Mouse (Mus musculus) bone marrow, adult 2 months (tissue): ENCODE results near the gene Dzip1. TPM values are rescaled to one million over a fixed set of nuclear protein-coding genes. Genes with fewer than 3 reads are reported as not detected.

Experiments used
- H3K27ac ChIP-seq: fragments of 200-500 bp; 2 replicates; pipeline ENCODE4 v1.5.1; 2012; ENCODE audit warnings: low read depth, mild to moderate bottlenecking, control low read depth, inconsistent platforms, low read length; ENCODE audit not compliant: control insufficient read depth, poor library complexity, insufficient read depth
- H3K4me1 ChIP-seq: fragments of 200-500 bp; 2 replicates; pipeline ENCODE4 v1.6.1; 2011; ENCODE audit warnings: low read length; ENCODE audit not compliant: control insufficient read depth, insufficient read depth
- H3K4me3 ChIP-seq: fragments of 200-500 bp; replicated peaks from 2 replicates; pipeline ENCODE3; 2011; ENCODE audit warnings: mild to moderate bottlenecking, low read depth, low read length, control low read depth; ENCODE audit not compliant: control insufficient read depth
- CTCF ChIP-seq: fragments of 200-500 bp; IDR thresholded peaks from 2 replicates; pipeline ENCODE4 v1.5.1; 2011; ENCODE audit warnings: low read length, control low read depth; ENCODE audit not compliant: control insufficient read depth, insufficient read depth
- POLR2A ChIP-seq: fragments of 200-500 bp; IDR thresholded peaks from 2 replicates; pipeline ENCODE4 v1.6.1; 2011; ENCODE audit warnings: low read depth, mild to moderate bottlenecking, control low read depth, low read length, borderline replicate concordance; ENCODE audit not compliant: control insufficient read depth
- WGBS: fragments of 180-500 bp; shearing (Covaris S2); methylation state at CpG from one replicate; pipeline ENCODE4 v1.1.7; 2018; 5-methylcytosine and 5-hydroxymethylcytosine counted together
- polyA plus RNA-seq: library from polyadenylated mRNA; stranded (reverse); fragments of >200 nt; gene quantifications from 2 replicates; pipeline ENCODE4 v1.2.4, GENCODE M21; 2011; ENCODE audit warnings: low replicate concordance; ENCODE audit not compliant: missing spikeins, insufficient read depth, insufficient read length

The Dzip1 gene
- polyA plus RNA-seq, 1 experiment, result 5.3 TPM

- TF ChIP-seq CTCF, result no peak
- no peak for TF ChIP-seq POLR2A
- 73% methylated on average over 7 of the region's 7 CpGs for WGBS
- no peak overlapping the region for H3K27ac ChIP-seq
- H3K4me3 ChIP-seq, result no peak overlapping the region
- H3K4me1 ChIP-seq, result no peaks in the 10 kb centered on the region
Measured at GRCm38 (mm10) chr14:118827283-118827904, 97.9 kb downstream of the Dzip1 start.

- TF ChIP-seq POLR2A (no peak), CTCF (no peak)
- H3K4me1 ChIP-seq, result no peaks in the 10 kb centered on the region
- WGBS, result 55% methylated on average over 8 of the region's 8 CpGs
- H3K27ac ChIP-seq, result no peak overlapping the region
- no peak overlapping the region for H3K4me3 ChIP-seq
Measured at GRCm38 (mm10) chr14:118826346-118826745, 98.9 kb downstream of the Dzip1 start.

Other genes starting within 250 kb of the Dzip1 start
- gene Abcc4, start 219.2 kb downstream of the Dzip1 start, polyA plus RNA-seq, result 5.5 and 7.7 TPM in 2 replicates
- 1.3 and 2.6 TPM in 2 replicates for gene Cldn10, start 137.6 kb downstream of the Dzip1 start, polyA plus RNA-seq
- gene Dnajc3, start 12.5 kb upstream of the Dzip1 start, polyA plus RNA-seq, result 6.9 and 11.0 TPM in 2 replicates
- gene Uggt2, start 174.0 kb upstream of the Dzip1 start, polyA plus RNA-seq, result 1.2 and 1.6 TPM in 2 replicates
- not detected in 2 replicates for gene Hs6st3, start 212.9 kb upstream of the Dzip1 start, polyA plus RNA-seq